Mouse (Mus musculus) liver, embryonic 14.5 days (tissue): ENCODE data around the gene Slc35b2.

Experiments
- CTCF ChIP-seq: IDR thresholded peaks from 2 replicates; pipeline ENCODE4 v1.5.1; 2016; ENCODE audit warnings: antibody characterized with exemption, low read depth, control low read depth
- EP300 ChIP-seq: IDR thresholded peaks from 2 replicates; pipeline ENCODE4 v1.6.1; 2016; ENCODE audit warnings: antibody characterized with exemption, low read depth

- TF ChIP-seq CTCF (no peak), EP300 (no peak)
Observed at GRCm38 (mm10) chr17:45578242-45578641, 14.6 kb downstream of the Slc35b2 start.
